Mouse (Mus musculus): ENCODE results near the gene Ddr2.
"Not testable (repeated sequence)": the region's sequence is repeated elsewhere in the genome, so short reads cannot be mapped to it uniquely, and the experiment has no call there.

Ddr2 gene

DNA sequence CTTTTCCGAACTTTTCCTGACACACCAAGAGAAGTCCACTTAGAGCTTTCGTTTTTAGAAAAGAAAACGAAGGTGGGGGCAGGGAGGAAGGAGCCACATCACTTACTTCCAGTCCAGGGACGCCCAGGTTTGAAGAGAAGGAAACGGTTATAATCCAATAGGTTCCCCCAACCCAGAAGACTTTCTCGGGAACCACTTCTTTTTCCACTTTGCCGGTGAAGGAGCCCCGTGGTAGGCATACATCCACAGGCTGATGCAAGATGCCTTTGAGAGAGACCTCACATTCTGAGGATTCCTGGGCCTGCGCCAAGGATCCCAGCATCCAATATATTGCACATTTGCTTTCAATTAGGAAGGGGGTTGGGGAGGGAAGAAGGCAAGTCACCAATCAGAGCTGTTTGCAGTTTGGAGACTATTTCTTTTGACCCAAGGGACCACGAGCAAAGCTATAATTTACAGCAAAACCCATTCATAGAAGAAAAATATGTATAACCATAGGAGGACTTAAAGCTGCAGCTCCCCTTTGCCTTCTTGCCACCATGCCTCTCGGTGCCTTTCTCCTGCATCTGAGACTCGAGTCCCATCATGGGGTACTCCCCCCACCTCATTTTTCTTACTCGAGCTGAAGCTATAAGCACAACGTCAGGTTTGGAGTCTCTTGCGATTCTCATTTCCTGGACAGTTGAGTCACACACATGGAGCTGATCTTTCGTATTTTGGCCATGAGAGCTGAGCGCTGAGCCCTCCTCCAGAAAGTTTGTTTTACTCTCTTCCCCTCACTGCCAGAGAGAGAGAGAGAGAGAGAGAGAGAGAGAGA is at the start of gene Ddr2:
Ddr2 (minus strand) TSS at position 247 of the 817 bp plus-strand sequence.
- DNase-seq (ENCODE audit: low spot score) = peak; percentile 68

DNA sequence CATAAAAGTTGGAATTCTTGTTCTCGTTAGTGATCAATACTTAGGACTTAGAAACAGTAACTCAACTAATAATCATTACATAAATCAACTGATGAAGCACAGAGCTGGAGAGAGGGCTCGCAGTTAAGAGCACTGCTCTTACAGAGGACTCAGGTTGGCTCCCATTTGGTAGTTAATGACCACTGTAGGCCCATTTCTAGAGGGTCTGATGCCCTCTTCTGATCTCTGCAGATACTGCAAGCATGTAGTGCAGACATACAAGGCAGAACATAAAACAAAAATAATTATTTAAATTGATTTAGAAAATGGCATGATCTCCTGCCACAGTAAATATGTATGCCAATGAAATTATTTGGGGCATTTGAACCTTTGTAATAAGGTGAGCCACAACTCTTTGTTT is 49.1 kb upstream of the Ddr2 start:
- no peak for DNase-seq (ENCODE audit: low spot score)

DNA sequence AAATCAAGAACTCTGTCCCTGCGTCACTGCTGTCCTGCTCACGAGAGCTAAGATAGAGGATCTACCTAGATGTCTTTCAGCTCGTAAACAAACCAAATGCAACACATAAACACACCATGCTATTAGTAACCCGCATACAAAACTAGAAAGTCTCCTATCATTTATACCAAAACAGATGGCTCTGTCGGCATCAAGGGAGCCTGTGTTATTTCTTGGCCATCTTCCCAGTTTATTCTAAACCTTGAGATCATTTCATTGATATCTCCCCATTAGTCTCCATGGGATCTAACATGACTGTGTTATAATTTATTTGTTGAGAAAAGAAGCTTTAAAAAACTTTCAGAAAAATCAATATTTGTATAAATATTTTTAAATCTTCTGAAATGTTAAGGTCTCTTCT is 45.2 kb upstream of the Ddr2 start:
- DNase-seq (ENCODE audit: low spot score) = no peak

DNA sequence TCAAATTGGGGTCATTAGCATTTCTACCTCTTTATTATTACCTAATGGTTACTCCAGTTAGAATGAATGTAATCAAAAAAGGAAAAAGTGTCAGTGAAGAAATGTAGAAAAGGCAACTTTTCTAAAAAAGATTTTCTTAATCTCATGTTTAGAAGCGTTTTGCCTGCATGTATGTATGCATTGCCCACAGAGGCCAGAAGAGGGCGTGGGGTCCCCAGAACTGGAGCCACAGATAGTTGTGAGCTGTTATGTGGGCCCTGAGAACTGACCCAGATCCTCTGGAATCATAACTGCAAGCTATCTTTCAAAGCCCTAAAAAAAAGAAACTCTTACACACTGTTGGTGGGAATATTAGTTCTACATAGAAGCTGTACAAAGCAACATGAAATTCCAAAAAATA is 44.7 kb upstream of the Ddr2 start:
- no peak for DNase-seq (ENCODE audit: low spot score)

DNA sequence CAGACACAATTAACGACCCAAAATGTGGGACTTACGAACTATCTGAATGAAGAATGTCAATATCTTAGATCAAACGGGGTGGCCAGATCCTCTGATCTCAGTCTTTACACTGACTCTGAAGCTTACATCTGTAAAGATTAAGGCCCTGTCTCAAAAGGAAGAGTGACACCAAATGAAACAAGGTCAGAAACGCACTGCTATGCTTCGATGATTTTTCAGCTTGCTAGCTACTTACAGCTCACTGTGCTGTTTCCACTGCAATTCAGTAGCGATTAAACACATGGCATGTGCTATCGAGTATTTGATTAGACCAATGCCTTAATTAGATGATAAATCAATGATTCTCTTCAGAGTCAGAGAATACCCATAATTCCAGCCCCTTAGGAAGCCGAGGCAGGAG is 43.4 kb upstream of the Ddr2 start:
- DNase-seq (ENCODE audit: low spot score) = no peak

DNA sequence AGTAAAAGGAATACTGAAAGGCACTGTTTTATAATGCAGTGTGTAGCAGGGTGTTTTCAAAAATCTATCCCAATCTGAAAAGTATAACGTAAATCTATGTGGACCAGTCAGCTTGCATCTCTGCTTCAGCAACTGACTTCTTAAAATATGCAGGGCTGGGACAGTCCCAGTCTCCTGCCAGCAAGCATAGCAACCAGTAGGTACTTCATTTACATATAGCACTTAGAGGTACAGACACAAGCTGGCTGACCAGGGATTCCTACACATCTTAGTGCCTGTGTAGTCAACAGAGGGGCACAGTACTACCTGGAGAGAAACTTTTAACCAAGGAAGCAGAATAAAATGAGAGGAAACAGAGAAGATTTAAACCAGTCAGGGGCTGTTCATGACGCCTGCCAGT is 42.0 kb upstream of the Ddr2 start:
- DNase-seq (ENCODE audit: low spot score) = no peak

DNA sequence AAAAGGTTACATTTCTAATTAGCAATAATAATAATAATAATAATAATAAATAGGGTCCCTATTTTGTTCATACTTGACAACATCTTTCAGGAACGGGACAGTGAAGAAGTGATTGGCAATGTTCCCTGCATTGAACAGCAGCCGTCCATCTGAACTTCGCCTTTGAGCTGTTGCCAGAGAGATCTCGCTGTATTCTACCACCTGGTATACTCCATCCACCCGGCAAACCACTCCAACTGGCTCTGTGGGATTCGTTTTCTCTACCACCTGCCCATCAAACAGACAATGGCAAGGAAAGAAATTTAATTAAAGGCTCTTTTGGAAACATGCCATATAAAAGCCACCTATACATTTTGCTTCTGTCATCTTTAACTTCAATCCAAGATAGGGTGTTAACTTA is 40.3 kb upstream of the Ddr2 start:
- DNase-seq (ENCODE audit: low spot score) = no peak

DNA sequence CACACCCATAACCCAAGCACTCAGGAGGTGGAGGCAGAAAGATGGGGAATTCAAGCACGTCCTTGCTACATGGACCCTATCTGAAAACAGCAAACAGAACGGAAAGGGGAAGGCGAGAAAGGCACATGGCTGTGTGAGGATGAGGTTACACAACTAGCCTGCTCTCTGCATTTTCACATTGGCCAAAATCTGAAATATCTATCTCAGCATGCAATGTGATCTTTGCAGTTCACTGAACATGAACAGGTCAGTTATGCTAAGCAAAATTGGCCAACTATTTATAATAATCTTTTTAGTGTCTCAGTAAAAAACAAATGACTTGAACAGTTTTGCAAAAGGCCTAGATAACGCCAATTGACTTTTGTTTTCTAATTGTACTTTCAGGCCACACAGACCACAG is 39.2 kb upstream of the Ddr2 start:
- no peak for DNase-seq (ENCODE audit: low spot score)

DNA sequence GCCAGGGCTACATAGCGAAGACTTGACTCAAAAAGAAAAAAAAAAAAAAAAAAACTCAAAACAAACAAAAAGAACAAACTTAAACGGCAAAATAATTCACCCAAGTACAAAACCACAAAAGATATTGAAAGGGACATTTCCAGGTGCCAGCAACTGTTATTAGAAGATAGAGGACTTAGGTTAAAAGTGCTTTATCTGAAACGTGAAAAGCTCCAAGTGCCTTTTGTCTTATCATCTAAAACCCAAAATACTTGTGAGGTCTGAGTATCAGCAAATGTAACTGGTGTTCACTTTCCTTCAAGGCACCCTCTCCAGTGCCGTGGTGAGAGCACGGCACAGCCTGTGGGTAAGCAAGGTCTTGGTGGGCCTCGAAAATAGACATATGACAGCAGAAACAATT is 38.0 kb upstream of the Ddr2 start:
- DNase-seq (ENCODE audit: low spot score) = no peak

DNA sequence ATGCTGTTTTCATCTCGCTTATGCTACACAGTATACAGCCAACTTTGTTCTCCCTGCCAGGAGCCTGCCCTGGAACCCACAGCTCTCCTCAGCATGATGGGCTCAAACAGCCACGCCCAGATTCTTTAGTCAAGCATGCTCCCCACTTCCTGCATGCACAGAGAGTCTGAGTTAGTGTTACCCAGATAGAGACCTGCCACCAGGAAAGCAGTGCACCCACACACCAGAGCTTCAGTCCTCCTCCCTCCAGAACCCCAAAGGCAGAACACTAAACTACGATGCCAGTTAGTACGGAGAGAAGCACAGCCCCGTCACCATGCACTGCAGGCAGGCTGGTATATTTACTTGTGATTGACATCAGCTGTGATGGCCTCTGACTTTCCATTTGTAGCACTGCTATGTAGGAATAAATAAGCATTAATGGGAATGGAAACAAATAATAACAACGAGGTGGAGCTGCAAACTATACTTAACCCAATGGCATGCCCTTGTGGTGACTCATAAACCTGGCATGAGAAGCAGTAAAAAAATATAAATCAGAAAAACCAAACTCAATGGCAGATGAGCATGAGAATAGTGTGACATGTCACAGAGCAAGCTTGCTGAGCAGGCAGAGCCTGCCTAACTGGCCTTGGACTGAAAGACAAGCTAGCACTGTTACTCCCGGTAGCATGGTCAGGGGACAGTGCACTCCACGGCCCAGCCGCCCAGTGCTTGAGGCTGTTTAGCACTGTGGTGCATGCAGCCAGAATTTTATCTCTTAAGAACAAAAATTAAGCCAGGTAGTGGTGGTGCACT is 37.3 kb upstream of the Ddr2 start:
- no peak for DNase-seq (ENCODE audit: low spot score)

DNA sequence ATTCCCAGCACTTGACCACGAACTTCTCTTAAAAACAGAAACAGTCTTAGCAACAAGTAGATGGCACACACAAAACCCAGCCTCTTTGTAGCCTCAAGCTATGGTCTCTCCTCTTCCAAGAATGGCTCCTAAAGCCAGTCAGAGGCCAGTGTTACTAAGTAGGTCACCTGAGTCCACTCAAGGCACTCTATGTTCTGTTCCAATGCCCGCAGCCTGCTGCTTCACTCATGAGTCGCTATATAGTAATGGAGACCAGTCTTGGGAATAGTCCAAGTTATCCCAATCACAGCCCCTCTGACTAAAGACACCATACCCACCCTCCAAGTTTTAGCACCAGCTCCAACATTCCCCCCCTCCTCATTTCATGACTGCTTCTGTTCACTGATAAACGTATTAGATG is 35.0 kb upstream of the Ddr2 start:
- DNase-seq (ENCODE audit: low spot score) = no peak

DNA sequence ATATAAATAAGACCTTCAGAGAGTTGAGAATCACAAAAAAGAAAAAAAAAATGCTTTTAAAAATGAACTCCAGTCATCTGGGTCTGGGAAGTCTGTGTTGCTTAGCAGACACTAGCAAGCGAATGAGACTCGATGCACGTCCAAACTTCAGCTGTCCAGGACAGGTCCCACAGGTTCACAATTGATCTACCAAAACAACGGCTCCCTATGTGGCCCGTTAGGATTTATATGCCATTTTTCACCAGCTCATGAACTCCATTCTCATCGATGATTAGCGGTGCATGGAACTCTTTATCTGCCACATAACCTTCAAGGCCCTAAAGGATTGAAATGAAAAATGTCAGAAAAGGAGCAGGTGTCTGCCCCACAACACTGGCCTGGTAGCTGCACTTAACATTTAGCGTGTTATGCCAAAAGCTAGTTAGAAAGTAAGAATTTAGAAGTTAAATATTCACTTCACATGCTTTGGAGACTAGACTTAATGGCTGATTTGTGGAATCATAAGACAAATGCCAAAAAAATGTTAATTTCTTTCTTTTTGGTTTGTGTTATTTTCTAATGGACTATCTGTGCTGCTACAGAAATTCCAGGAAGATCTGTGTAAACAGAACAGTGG is 31.8 kb upstream of the Ddr2 start:
- no peak for DNase-seq (ENCODE audit: low spot score)

DNA sequence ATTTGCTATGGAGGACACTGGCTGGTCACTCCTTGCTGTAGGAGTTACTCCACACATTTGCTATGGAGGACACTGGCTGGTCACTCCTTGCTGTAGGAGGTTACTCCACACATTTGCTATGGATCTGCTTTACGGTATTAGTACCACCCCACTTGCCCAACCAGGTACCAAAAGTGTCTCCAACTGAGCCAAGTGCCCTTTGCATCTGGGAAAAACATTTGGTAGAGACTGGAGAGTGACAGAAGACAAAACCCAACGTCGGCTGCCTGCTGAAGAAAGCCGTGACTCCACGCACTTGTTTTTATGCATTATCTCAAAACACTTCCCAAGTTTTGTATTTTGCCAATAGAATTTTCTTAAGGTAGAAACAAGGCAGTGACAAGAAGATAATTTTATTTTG is 31.1 kb upstream of the Ddr2 start:
- DNase-seq (ENCODE audit: low spot score) = no peak

DNA sequence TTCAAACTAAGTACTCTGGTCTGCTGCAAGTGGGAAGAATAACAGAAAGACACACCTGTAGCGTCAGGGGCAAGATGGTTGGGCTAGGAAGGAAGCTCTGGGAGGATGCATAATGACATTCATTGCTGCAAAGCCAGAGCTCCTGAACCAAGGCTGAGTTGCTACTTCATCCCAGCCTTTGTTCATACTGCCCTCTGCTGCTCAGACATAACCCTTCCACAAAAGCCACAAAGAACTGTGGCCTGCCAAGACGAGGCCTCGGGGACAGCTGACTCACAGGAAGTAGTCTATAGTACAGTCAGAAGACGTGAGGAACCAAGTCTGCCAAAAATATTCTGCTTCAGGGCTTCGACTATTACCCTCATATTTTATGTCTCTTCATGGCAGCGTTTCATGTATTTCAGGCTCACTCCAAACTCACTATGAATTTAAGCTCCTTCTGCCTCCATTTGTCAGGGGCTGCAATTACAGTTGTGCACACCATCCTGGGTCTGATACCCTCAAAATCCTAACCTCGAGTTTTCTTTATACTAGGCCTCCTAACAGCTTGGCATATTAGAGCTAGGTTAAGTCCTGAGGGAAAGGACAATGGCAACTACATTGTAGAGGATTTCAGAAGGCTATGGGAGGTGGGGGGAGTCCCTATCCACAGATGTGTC is 25.9 kb upstream of the Ddr2 start:
- DNase-seq (ENCODE audit: low spot score) = peak; percentile 86

DNA sequence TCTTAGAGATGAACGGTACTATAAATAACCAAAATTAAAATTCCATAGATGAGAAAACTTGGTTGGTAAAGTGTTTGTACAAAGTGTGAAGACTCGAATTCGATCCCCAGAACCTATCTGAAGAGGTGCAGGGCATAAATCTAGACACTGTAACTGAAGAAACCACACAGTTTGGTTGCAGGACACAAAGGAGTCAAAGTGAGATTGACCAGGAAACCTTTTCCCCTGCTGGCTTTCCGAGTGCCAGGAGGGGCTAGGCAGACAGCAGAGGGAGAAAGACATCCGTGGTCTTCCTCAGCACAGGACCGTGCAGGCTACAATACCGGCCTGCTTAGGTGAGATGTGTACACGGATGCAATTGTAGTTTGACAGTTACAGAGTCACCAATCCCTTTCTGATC is 23.7 kb upstream of the Ddr2 start:
- DNase-seq (ENCODE audit: low spot score) = no peak

DNA sequence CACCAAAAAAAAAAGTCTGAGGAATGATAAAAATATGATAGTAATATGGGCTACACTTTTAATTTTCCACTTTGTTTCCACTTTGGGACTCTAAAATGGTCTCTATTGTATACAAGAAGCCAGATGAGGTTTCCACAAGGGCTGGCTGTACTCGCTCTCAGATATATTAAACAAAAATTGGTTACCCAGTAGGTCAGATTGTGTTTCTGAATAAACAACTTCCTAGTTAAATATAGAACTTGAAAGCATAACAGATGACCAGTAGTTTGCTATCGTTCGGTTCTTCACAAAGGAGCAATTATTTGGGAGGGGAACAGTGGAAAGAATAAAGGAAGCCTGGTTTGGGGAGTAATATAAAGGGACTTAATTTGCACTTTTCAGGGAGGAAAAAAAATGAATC is 20.4 kb upstream of the Ddr2 start:
- DNase-seq (ENCODE audit: low spot score) = no peak

DNA sequence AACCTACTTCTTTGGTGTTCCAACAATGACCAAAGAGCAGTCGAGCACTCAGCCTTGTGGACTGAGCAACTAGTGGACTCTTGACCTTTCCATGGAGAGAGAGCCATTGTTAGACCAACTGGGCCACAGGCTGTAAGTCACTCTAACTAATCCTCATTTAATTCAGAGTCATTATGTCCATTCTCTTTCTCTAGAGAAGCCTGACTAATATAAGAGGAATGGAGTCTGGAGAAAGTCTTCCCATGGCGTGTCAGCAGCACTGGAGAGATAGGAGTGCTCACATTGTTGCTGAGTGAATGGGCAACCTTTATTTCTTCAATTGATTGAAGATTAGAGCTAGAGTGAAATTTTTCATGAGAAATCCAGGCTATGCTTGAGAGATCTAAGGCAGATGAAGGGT is 14.1 kb upstream of the Ddr2 start:
- DNase-seq (ENCODE audit: low spot score) = no peak

DNA sequence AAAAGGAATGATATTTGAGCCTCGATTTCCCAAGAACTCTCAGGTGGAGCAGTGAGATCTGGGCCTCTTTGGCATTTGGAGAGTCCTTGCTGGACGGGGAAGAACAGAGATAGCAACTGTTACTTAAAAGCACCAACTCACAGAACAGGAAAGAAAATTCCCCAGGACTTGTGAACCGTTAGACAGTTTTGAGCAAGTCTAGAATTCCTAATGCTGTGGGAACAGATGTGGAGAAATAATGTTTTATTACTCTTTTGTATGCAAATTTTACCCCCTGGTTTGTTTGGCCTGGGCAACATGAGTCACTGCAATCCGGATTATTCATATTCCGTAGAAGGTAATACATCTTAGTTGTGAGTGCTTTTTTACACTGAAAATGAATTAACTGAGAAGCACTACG is 3.1 kb upstream of the Ddr2 start:
- DNase-seq (ENCODE audit: low spot score) = no peak

DNA sequence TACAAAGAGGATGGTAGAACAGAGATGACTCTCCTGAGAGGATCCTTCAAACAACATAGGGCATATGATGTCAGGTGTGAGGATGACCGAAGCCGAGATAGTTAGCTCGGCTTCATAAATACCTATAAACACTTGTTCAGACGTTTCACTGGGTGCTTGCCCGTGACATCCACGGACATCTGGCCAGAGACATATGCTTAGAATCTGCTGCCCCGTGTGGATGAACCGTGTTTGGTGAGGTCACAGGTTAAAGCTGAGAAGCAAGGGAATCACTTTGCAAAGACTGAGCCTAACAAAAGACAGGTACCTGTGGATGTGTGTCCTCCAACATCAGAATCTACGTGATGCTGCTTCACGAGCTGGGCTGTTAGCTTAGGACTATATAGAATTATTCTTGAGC is 1.7 kb upstream of the Ddr2 start:
- no peak for DNase-seq (ENCODE audit: low spot score)

DNA sequence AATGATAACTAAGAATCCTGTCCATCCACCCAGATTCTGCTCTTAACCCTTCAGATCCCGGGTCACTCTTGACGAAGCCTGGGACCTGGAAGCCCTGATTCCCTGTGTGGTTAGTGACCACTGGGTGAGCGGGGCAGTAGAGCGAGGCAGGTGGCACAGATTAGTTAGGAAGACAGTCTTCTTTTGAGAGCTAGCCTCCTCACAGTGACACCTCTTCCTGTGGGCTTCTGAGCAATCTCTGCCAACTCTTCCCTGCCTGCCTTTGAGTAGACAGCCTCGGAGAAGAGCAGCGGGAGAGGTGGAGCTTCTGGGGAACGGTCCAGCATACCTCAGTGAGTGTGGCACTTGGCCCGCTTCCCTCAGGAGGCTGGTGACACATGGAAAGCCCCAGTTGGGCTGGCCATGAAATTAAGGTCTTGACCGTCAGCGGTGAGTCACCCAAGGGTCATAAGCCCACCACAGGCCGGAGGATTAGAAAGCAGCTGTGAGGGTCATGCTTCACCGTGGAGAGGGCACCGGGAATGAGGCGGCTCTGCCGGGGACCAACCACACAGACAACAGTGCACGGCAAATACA is 1.2 kb upstream of the Ddr2 start:
- no peak for DNase-seq (ENCODE audit: low spot score)

DNA sequence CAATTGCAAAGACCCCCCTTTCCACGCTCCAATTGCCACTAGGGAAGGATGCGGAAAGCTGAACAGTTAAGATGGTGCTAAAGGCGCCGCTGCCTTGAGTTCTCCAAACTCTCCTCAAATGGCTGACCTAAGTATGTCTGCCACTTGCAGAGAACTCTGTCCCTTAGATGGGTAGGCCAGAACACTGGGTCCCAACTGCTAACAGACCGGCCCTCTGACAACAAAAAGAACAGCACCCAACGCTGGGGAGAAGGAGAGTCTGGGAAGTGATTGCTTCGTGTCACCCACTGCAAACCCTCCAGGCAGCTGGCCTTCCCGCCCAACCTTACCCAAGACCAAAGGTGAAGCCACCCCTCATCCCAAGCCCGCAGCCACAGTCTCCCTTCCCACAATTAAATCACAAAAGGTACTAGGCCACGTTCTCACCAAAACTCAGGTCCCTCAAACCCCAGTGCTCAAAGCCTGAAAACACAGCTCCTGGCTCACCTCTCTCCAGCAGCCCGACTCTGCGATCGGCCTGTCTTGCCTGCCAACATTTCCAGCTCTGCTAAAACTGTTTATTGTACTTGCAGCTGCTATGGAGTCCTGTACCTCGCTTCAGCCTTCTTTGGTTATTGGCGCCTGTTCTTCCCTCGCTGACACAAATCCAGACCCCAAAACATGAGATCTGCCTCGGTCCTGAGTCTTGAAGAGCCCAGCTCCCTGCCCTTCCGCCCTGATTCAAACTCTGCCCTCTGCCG is 616 bp downstream of the Ddr2 start:
- DNase-seq (ENCODE audit: low spot score) = no peak

DNA sequence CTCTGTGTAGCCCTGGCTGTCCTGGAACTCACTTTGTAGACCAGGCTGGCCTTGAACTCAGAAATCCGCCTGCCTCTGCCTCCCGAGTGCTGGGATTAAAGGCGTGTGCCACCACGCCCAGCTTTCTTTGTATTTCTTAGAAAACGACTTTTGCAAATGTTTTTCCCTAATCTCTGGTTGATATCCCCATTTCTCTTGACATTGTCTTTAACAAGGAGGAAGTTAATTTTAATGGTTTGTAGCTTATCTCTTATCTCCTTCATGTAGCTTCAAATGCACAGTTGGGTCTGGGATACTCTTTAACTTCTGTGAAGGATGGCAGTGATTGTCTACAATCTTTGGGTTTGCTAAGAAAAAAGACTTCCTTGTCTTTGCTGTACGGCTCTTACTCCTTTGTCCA is 7.7 kb downstream of the Ddr2 start:
- DNase-seq (ENCODE audit: low spot score) = not testable (repeated sequence)
